Mouse (Mus musculus): ENCODE measurements around the gene Wipi1.
A peak's percentile ranks its signal among the peaks of the same experiment; 100 is the strongest.

GRCm38 (mm10) chr11:109583986-109584385 is 27.8 kb downstream of the Wipi1 start:
- no peak for TF ChIP-seq POLR2A (IDR thresholded peaks at IDR 0.05; ENCODE audit: control insufficient read depth in 1 of 2, insufficient read depth in 1 of 2, low read depth in 1 of 2, low read length in 2 of 2, poor library complexity in 1 of 2)
- no peak for TF ChIP-seq MYB (IDR thresholded peaks at IDR 0.05; ENCODE audit: low read depth, low read length)
- TF ChIP-seq MXI1 (IDR thresholded peaks at IDR 0.05; ENCODE audit: low read depth, low read length) = no peak
- no peak for TF ChIP-seq JUND (IDR thresholded peaks at IDR 0.05; ENCODE audit: low read depth, low read length)
- TF ChIP-seq TBP (IDR thresholded peaks at IDR 0.05; ENCODE audit: low read depth, low read length) = no peak
- TF ChIP-seq EP300 (IDR thresholded peaks at IDR 0.05; ENCODE audit: low read depth in 1 of 2, low read length in 2 of 2) = peak; percentile 59 to 60
- TF ChIP-seq MAX (IDR thresholded peaks at IDR 0.05; ENCODE audit: low read length) = no peak
- TF ChIP-seq CTCF (IDR thresholded peaks at IDR 0.05 in 2 of 3, conservative IDR thresholded peaks at IDR 0.05 in 1 of 3; ENCODE audit: control insufficient read depth in 1 of 3, insufficient read depth in 1 of 3, low read depth in 2 of 3, low read length in 3 of 3, poor library complexity in 1 of 3, severe bottlenecking in 1 of 3) = peak; percentile 76 to 80 (median 80)
- no peak for TF ChIP-seq CHD1 (IDR thresholded peaks at IDR 0.05; ENCODE audit: low read depth, low read length)
- no peak; the same call in 1 of the 2 replicates for TF ChIP-seq RCOR1 (IDR thresholded peaks at IDR 0.05; ENCODE audit: low read depth, low read length)
- no peak for TF ChIP-seq GABPA (IDR thresholded peaks at IDR 0.05; ENCODE audit: low read depth, low read length)
